Mouse (Mus musculus) CH12.LX (cell line): ENCODE measurements at regions not wholly inside any gene's neighbourhood (a gene's known extent, or its start where the extent isn't known, plus 50 kb on each side); places are given as distances from the start of the nearest gene placed in this dataset.

ENCODE experiments used
- DNase-seq: peaks from one replicate; pipeline ENCODE4 v3.0.0-alpha.2; 2013; ENCODE audit errors: extremely low read depth
- H3K27ac ChIP-seq: 2 replicates; pipeline ENCODE4 v1.5.1; 2012; ENCODE audit warnings: low read depth, mild to moderate bottlenecking, control low read depth, moderate library complexity; ENCODE audit not compliant: insufficient read depth
- H3K27me3 ChIP-seq: replicated peaks from 2 replicates; pipeline ENCODE3; 2012; ENCODE audit warnings: inconsistent platforms
- H3K36me3 ChIP-seq, 2 experiments: replicated peaks in 1 of 2; 2 replicates each; pipeline versions ENCODE3 to v1.6.1; 2012; ENCODE audit warnings: inconsistent platforms in 1 of 2, low read length in 1 of 2, mild to moderate bottlenecking in 1 of 2, mixed read lengths in 1 of 2, moderate library complexity in 1 of 2; ENCODE audit not compliant: control insufficient read depth in 1 of 2, insufficient read depth in 1 of 2
- H3K4me1 ChIP-seq, 2 experiments: 2 replicates each; pipeline ENCODE4 v1.6.1; 2012; ENCODE audit warnings: inconsistent platforms in 1 of 2, moderate library complexity in 1 of 2; ENCODE audit not compliant: insufficient read depth in 2 of 2, control insufficient read depth in 1 of 2
- H3K4me2 ChIP-seq: 2 replicates; pipeline ENCODE4 v1.6.1; 2012; ENCODE audit warnings: low read depth, mild to moderate bottlenecking, control low read depth; ENCODE audit not compliant: poor library complexity, insufficient read depth, severe bottlenecking
- H3K4me3 ChIP-seq, 3 experiments: fragments of 150-350 bp in 1 of 3; sonication (generic) in 1 of 3; replicated peaks in 1 of 3; 2 replicates each; pipeline versions ENCODE3 to v1.5.1; 2011 to 2012; ENCODE audit warnings: low read depth in 2 of 3, low read length in 2 of 3, mild to moderate bottlenecking in 2 of 3, moderate library complexity in 2 of 3, control low read depth in 1 of 3, improper control_type of control experiment in 1 of 3, inconsistent platforms in 1 of 3, mixed read lengths in 1 of 3; ENCODE audit not compliant: poor library complexity in 1 of 3
- H3K79me2 ChIP-seq: replicated peaks from 2 replicates; pipeline ENCODE4 v1.6.1; 2012; ENCODE audit warnings: mild to moderate bottlenecking, moderate library complexity; ENCODE audit not compliant: control insufficient read depth, poor library complexity, insufficient read depth, severe bottlenecking; ENCODE audit errors: extremely low read depth
- H3K9ac ChIP-seq: 2 replicates; pipeline ENCODE4 v1.6.1; 2012; ENCODE audit warnings: low read depth, mild to moderate bottlenecking, control low read depth, moderate library complexity; ENCODE audit not compliant: insufficient read depth
- H3K9me3 ChIP-seq: replicated peaks from 2 replicates; pipeline ENCODE3; 2012; ENCODE audit warnings: low read length, inconsistent platforms, mixed read lengths
- BHLHE40 ChIP-seq: IDR thresholded peaks from 2 replicates; pipeline ENCODE4 v1.6.1; 2011; ENCODE audit warnings: mild to moderate bottlenecking, low read depth, low read length, improper control_type of control experiment
- CHD1 ChIP-seq: IDR thresholded peaks from 2 replicates; pipeline ENCODE4 v1.6.1; 2012; ENCODE audit warnings: low read depth, low read length, improper control_type of control experiment, inconsistent platforms
- CTCF ChIP-seq, 2 experiments: IDR thresholded peaks in 1 of 2; conservative IDR thresholded peaks in 1 of 2; 2 replicates each; pipeline ENCODE4 v1.5.1; 2011 to 2012; ENCODE audit warnings: low read depth in 2 of 2, low read length in 2 of 2, improper control_type of control experiment in 1 of 2, inconsistent platforms in 1 of 2, mild to moderate bottlenecking in 1 of 2, moderate library complexity in 1 of 2
- ELF1 ChIP-seq: IDR thresholded peaks from 2 replicates; pipeline ENCODE4 v1.6.1; 2014; ENCODE audit warnings: low read depth, mild to moderate bottlenecking, inconsistent platforms, low read length, improper control_type of control experiment
- EP300 ChIP-seq: IDR thresholded peaks from 2 replicates; pipeline ENCODE4 v1.6.1; 2011; ENCODE audit warnings: low read length, improper control_type of control experiment
- GABPA ChIP-seq: IDR thresholded peaks from 2 replicates; pipeline ENCODE4 v1.6.1; 2012; ENCODE audit warnings: low read depth, low read length, improper control_type of control experiment, inconsistent platforms; ENCODE audit not compliant: insufficient replicate concordance
- IRF4 ChIP-seq: IDR thresholded peaks from 2 replicates; pipeline ENCODE4 v1.6.1; 2014; ENCODE audit warnings: low read depth, mild to moderate bottlenecking, inconsistent platforms, low read length, improper control_type of control experiment
- JUN ChIP-seq: IDR thresholded peaks from 2 replicates; pipeline ENCODE4 v1.6.1; 2011; ENCODE audit warnings: low read depth, mild to moderate bottlenecking, low read length, improper control_type of control experiment, moderate library complexity; ENCODE audit not compliant: insufficient read depth
- MAZ ChIP-seq: IDR thresholded peaks from 2 replicates; pipeline ENCODE4 v1.6.1; 2012; ENCODE audit warnings: low read depth, mild to moderate bottlenecking, inconsistent platforms, low read length, improper control_type of control experiment, moderate library complexity
- MEF2A ChIP-seq: IDR thresholded peaks from 2 replicates; pipeline ENCODE4 v1.6.1; 2014; ENCODE audit warnings: low read depth, mild to moderate bottlenecking, inconsistent platforms, low read length, improper control_type of control experiment, borderline replicate concordance
- MXI1 ChIP-seq: IDR thresholded peaks from 2 replicates; pipeline ENCODE4 v1.6.1; 2011; ENCODE audit warnings: mild to moderate bottlenecking, low read depth, low read length, improper control_type of control experiment
- RAD21 ChIP-seq: IDR thresholded peaks from 2 replicates; pipeline ENCODE4 v1.6.1; 2011; ENCODE audit warnings: low read depth, mild to moderate bottlenecking, low read length, improper control_type of control experiment, moderate library complexity
- RCOR1 ChIP-seq: conservative IDR thresholded peaks from 2 replicates; pipeline ENCODE4 v1.6.1; 2012; ENCODE audit warnings: low read depth, mild to moderate bottlenecking, inconsistent platforms, low read length, improper control_type of control experiment
- SIN3A ChIP-seq: IDR thresholded peaks from 2 replicates; pipeline ENCODE4 v1.6.1; 2012; ENCODE audit warnings: low read length, improper control_type of control experiment, inconsistent platforms
- SMC3 ChIP-seq: IDR thresholded peaks from 2 replicates; pipeline ENCODE4 v1.6.1; 2011; ENCODE audit warnings: low read depth, low read length, improper control_type of control experiment
- UBTF ChIP-seq: IDR thresholded peaks from 2 replicates; pipeline ENCODE4 v1.6.1; 2012; ENCODE audit warnings: low read depth, mild to moderate bottlenecking, inconsistent platforms, low read length, improper control_type of control experiment, moderate library complexity
- USF1 ChIP-seq: IDR thresholded peaks from 2 replicates; pipeline ENCODE4 v1.6.1; 2014; ENCODE audit warnings: low read depth, mild to moderate bottlenecking, inconsistent platforms, low read length, improper control_type of control experiment
- ZC3H11A ChIP-seq: IDR thresholded peaks from 2 replicates; pipeline ENCODE4 v1.6.1; 2012; ENCODE audit warnings: low read depth, mild to moderate bottlenecking, inconsistent platforms, low read length, improper control_type of control experiment
- ZMIZ1 ChIP-seq: IDR thresholded peaks from 2 replicates; pipeline ENCODE4 v1.6.1; 2012; ENCODE audit warnings: low read depth, mild to moderate bottlenecking, inconsistent platforms, low read length, improper control_type of control experiment
- dilution Hi-C: fragments of 300-500 bp; cut with MboI; formaldehyde crosslinking; loops from 2 replicates; pipeline ENCODE4 v1.14.3; 2020; ENCODE audit warnings: low sequenced_read_pairs; ENCODE audit not compliant: extremely low pct_unique_long_range_greater_than_20kb, extremely low pct_ligation_motif_present
- in situ Hi-C: fragments of 300-500 bp; cut with MboI; formaldehyde crosslinking; loops from 3 replicates; pipeline ENCODE4 v1.14.3; 2019; ENCODE audit warnings: low sequenced_read_pairs, low pct_ligation_motif_present, low pct_unique_long_range_greater_than_20kb, mixed read lengths

DNA sequence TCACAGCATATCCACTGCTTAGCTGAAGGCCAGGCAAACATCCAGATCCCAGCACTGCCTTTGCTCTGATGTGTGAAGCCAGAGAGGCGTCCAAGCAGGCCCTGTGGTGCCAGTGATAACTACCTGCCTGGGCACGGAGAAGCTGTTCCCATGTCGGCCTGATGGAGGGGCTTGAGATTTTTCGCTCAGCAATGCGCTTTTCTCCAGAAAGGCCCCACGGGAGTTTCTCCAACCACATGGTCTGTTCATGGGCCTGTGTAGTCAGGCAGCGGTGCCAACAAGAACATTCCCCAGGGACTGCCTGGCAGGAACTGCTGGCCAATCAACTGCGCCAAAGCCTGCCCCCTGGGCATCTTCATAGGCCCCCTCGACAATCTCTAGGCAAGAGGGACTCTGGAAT, 95.4 kb upstream of the Usp24 start:
- Histone ChIP-seq H3K36me3 (no peaks in the 10 kb centered on the region), H3K9ac (no peak overlapping the region)
- in situ Hi-C loops: no loop called here
- TF ChIP-seq ELF1: no peak
- TF ChIP-seq SIN3A: no peak
- 0 out of 4 replicates have a peak, but pooled peaks of 1 of the 2 experiments have one; percentile 2 for TF ChIP-seq CTCF (conservative IDR thresholded peaks at IDR 0.05 in 1 of 2, IDR thresholded peaks at IDR 0.05 in 1 of 2; ENCODE audit: low read depth in 2 of 2, low read length in 2 of 2)
- TF ChIP-seq ZMIZ1: no peak
- peak; percentile 29; the same call in 1 of the 2 replicates for TF ChIP-seq EP300
- no peak for TF ChIP-seq SMC3
- TF ChIP-seq, all 38 proteins: peak for 2
- H3K27ac ChIP-seq: no peak overlapping the region
- no peaks in the 10 kb centered on the region for H3K79me2 ChIP-seq
- H3K27me3 ChIP-seq: peaks cover 5% of the 10 kb centered on the region
- H3K4me3 ChIP-seq: no peak overlapping the region
- peaks cover 5 to 35% of the 10 kb centered on the region in 2 experiments; a peak in 3 of 4 replicates for H3K4me1 ChIP-seq
- peak; percentile 39 for DNase-seq
- H3K9me3 ChIP-seq: no peaks in the 10 kb centered on the region
- H3K4me2 ChIP-seq: no peak overlapping the region
- dilution Hi-C loops: no loop called here

DNA sequence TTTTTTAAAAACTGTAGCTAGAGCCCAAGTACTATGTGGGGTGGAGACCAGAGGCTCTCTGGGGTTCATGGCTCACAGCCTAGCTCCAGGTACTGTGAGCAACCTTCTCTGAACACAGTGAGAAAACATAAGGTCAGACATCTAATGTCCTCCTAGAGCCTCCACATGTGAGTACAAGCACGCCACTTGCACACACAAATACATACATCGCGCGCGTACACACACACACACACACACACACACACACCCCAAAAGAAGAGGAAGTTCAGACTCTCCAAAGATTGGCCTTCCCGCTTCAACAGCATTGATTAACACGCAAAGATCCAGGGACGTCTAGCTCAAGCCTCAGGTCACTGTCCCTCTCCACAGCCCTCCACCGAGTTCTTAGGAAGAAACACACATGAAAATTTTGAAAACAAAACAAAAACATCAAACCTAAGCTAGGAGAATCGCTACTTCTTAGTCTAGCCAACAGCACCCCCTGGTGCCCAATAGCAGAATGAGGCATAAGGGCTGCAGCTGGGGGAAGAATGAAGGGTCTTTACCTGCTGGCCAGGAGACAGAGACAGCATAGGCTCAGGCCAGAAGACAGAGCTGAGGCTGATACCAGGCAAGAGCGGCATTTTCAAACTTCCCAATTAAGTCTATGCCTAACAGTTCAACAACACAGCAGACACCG, 90.7 kb upstream of the Usp24 start:
- in situ Hi-C loops (loop anchor here (5.0 kb wide), 1 partner anchor 152 kb away; no protein-coding TSS in a partner anchor), dilution Hi-C loops (no loop called here)
- Histone ChIP-seq H3K27me3 (no peaks in the 10 kb centered on the region), H3K27ac (no peak overlapping the region), H3K9me3 (peaks cover 4% of the 10 kb centered on the region), H3K4me2 (peak overlapping the region; percentile 76), H3K36me3 (no peaks in the 10 kb centered on the region), H3K79me2 (no peaks in the 10 kb centered on the region), H3K9ac (no peak overlapping the region), H3K4me1 (peaks cover 7 to 47% of the 10 kb centered on the region in 2 experiments), H3K4me3 (peak overlapping the region in 2 of 3 experiments; percentile 28 to 31)
- TF ChIP-seq RCOR1 (no peak), CTCF (conservative IDR thresholded peaks at IDR 0.05 in 1 of 2, IDR thresholded peaks at IDR 0.05 in 1 of 2; ENCODE audit: low read depth in 2 of 2, low read length in 2 of 2) (peak; percentile 42 to 84), SMC3 (peak; percentile 67), MAZ (no peak), RAD21 (peak; percentile 89)
- DNase-seq: peak; percentile 52

DNA sequence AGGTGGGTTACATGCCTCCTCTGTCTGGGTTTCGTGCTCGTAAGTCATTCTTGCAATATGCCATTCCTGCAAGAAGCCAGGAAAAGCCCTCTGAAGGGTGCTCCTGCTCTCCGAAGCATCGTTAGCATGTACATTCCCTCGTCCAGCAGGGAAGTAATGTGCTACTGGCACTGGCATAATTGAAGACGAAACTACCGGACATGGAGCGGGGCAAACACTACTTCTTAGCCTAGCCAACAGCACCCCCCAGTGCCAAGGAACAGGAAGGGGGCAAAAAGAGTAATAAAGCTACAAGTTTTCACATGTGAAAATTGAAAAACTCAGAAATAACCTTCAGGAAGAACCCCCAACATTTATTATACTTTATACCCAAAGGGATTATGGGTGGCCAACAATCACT, 88.6 kb upstream of the Usp24 start:
- dilution Hi-C loops: no loop called here
- H3K79me2 ChIP-seq: no peaks in the 10 kb centered on the region
- H3K27me3 ChIP-seq: no peaks in the 10 kb centered on the region
- no peak for DNase-seq
- H3K9ac ChIP-seq: no peak overlapping the region
- peaks cover 4% of the 10 kb centered on the region for H3K9me3 ChIP-seq
- no peak overlapping the region for H3K27ac ChIP-seq
- no peak overlapping the region for H3K4me2 ChIP-seq
- H3K4me1 ChIP-seq: peaks cover 2 to 33% of the 10 kb centered on the region in 2 experiments
- TF ChIP-seq BHLHE40 (no peak), UBTF (no peak), GABPA (no peak), MXI1 (no peak), CTCF (conservative IDR thresholded peaks at IDR 0.05 in 1 of 2, IDR thresholded peaks at IDR 0.05 in 1 of 2; ENCODE audit: low read depth in 2 of 2, low read length in 2 of 2) (peak in 1 of 2 experiments; percentile 53; a peak in 2 of 4 replicates), MEF2A (no peak), ZC3H11A (no peak), ZMIZ1 (no peak), SMC3 (0 out of 2 replicates have a peak, but pooled peaks have one; percentile 2), RAD21 (peak; percentile 51), JUN (no peak), CHD1 (no peak), USF1 (no peak), IRF4 (no peak)
- TF ChIP-seq, all 38 proteins: peak for 3
- H3K4me3 ChIP-seq: no peak overlapping the region
- in situ Hi-C loops: loop anchor here (5.0 kb wide), 1 partner anchor 150 kb away; no protein-coding TSS in a partner anchor
- no peaks in the 10 kb centered on the region for H3K36me3 ChIP-seq
